Mouse (Mus musculus): ENCODE data around the gene AI837181. TPM values are rescaled to one million over a fixed set of nuclear protein-coding genes. Genes with fewer than 3 reads are reported as not detected.
A peak's percentile ranks its signal among the peaks of the same experiment; 100 is the strongest.

The AI837181 gene
- polyA plus RNA-seq, 2 experiments, result 10.7 to 16.7 TPM

DNA sequence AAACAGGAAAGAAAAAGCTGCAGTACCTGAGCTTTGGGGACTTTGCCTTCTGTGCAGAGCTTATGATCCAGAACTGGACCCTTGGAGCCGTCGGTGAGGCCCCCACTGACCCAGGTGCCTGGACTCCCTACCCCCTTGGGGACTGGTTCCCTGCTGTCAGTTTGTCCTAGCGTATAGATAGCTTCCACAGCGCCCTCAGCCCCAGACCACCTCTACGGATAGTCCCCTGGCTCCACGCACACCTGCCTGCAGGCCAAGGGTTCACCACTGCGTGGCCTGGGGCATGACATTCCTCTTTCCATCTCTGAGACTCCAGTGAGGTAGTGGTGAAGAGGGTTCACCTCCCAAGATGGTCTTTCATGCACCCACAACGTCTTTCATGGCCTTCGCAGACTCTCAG lies 38.3 kb downstream of the AI837181 start:
- WGBS (ENCODE audit: insufficient replicate concordance), result 84% methylated on average over 9 of the region's 9 CpGs
- Histone ChIP-seq H3K4me1 (replicated peaks; ENCODE audit: control insufficient read depth in 2 of 2, insufficient read depth in 2 of 2, low read length in 1 of 2) (peaks cover 6 to 11% of the 10 kb centered on the region in 2 experiments), H3K9ac (replicated peaks) (no peak overlapping the region), H3K27ac (no peak overlapping the region), H3K9me3 (ENCODE audit: control insufficient read depth, low read length) (no peaks in the 10 kb centered on the region), H3K27me3 (ENCODE audit: control insufficient read depth, insufficient read depth, low read length) (no peaks in the 10 kb centered on the region), H3K4me3 (ENCODE audit: insufficient read depth in 1 of 2, low read depth in 2 of 2, low read length in 2 of 2) (no peak overlapping the region), H3K4me2 (ENCODE audit: low read depth) (no peak overlapping the region), H3K36me3 (replicated peaks; ENCODE audit: control insufficient read depth, insufficient read depth, low read depth) (no peaks in the 10 kb centered on the region; the same call in none of the 2 replicates)
- TF ChIP-seq EP300 (IDR thresholded peaks at IDR 0.05; ENCODE audit: low read depth) (no peak), CTCF (IDR thresholded peaks at IDR 0.05; ENCODE audit: low read depth) (no peak)
- ATAC-seq (ENCODE audit: insufficient read depth) (no peak), DNase-seq (ENCODE audit: low read depth in 3 of 3, low spot score in 3 of 3) (no peak)

DNA sequence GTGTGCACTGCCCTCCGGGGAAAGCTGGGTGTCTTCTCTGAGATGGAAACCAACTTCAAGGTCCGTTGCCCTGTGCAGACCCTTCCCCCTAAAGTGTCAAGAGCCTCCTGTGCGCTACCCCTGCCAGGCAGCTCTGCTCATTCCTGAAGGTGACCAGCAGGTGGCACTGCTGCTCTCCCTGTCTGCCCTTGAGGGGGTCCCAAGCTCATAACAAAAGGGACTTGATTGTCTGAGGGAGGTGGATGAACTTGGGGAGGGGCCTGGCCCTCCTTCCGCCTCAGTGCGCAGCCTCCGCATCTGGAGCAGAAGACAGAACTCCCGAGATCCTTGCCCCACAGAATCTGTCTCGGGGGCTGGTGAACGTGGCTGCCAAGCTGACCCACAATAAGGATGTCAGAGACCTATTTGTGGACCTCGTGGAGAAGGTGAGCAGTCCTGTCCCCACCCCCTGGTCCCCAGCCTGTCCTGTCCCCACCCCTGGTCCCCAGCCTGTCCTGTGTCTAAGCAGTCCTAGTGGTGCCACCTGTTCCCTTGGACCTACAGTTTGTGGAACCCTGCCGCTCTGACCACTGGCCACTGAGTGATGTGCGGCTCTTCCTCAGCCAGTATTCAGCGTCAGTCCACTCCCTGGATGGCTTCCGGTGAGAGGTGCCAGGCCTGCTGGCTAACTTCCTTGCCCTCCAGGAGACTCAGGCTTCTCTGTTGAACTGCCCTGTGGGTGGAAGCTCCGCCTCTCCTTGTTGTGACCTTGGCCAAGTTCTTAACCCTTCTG lies 39.0 kb downstream of the AI837181 start:
- no peaks in the 10 kb centered on the region for H3K9me3 ChIP-seq (ENCODE audit: control insufficient read depth, low read length)
- H3K9ac ChIP-seq (replicated peaks), result no peak overlapping the region
- TF ChIP-seq CTCF (IDR thresholded peaks at IDR 0.05; ENCODE audit: low read depth), result peak; percentile 92
- TF ChIP-seq EP300 (IDR thresholded peaks at IDR 0.05; ENCODE audit: low read depth), result no peak
- 62% methylated on average over 15 of the region's 15 CpGs for WGBS (ENCODE audit: insufficient replicate concordance)
- H3K4me1 ChIP-seq (replicated peaks; ENCODE audit: control insufficient read depth in 2 of 2, insufficient read depth in 2 of 2, low read length in 1 of 2), result peaks cover 6 to 11% of the 10 kb centered on the region in 2 experiments
- no peak overlapping the region for H3K27ac ChIP-seq
- H3K4me3 ChIP-seq (ENCODE audit: insufficient read depth in 1 of 2, low read depth in 2 of 2, low read length in 2 of 2), result no peak overlapping the region
- no peaks in the 10 kb centered on the region; the same call in none of the 2 replicates for H3K36me3 ChIP-seq (replicated peaks; ENCODE audit: control insufficient read depth, insufficient read depth, low read depth)
- no peak for DNase-seq (ENCODE audit: low read depth in 3 of 3, low spot score in 3 of 3)
- ATAC-seq (ENCODE audit: insufficient read depth), result no peak
- H3K4me2 ChIP-seq (ENCODE audit: low read depth), result no peak overlapping the region
- no peaks in the 10 kb centered on the region for H3K27me3 ChIP-seq (ENCODE audit: control insufficient read depth, insufficient read depth, low read length)

DNA sequence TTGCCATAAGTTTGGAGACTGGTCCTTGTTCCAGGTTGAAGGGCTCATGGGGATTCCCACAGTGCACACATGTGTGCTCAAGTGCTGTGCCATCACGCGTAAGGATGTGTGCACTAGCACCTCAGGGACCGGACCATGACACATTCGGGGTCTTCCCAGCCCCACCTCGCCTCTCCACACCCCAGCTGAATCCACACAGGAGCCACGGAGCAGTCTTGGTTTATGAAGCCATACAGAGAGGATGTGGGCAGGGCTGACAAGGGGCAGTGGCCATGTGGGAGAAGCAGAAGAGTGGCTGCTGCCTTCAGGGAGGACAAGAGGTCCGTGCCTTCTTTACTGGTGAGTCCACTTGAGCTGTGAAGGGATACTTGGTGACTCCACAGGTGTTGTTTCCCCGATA lies 40.1 kb downstream of the AI837181 start:
- peaks cover 3 to 7% of the 10 kb centered on the region in 2 experiments; a peak in 2 of 4 replicates for H3K4me1 ChIP-seq (replicated peaks; ENCODE audit: control insufficient read depth in 2 of 2, insufficient read depth in 2 of 2, low read length in 1 of 2)
- ATAC-seq (ENCODE audit: insufficient read depth), result no peak
- H3K27me3 ChIP-seq (ENCODE audit: control insufficient read depth, insufficient read depth, low read length), result no peaks in the 10 kb centered on the region
- TF ChIP-seq EP300 (IDR thresholded peaks at IDR 0.05; ENCODE audit: low read depth) (no peak), CTCF (IDR thresholded peaks at IDR 0.05; ENCODE audit: low read depth) (no peak)
- no peaks in the 10 kb centered on the region; the same call in none of the 2 replicates for H3K36me3 ChIP-seq (replicated peaks; ENCODE audit: control insufficient read depth, insufficient read depth, low read depth)
- no peak for DNase-seq (ENCODE audit: low read depth in 3 of 3, low spot score in 3 of 3)
- 82% methylated on average over 8 of the region's 8 CpGs for WGBS (ENCODE audit: insufficient replicate concordance)
- no peak overlapping the region for H3K4me3 ChIP-seq (ENCODE audit: insufficient read depth in 1 of 2, low read depth in 2 of 2, low read length in 2 of 2)
- H3K27ac ChIP-seq, result no peak overlapping the region
- H3K9ac ChIP-seq (replicated peaks), result no peak overlapping the region
- no peak overlapping the region for H3K4me2 ChIP-seq (ENCODE audit: low read depth)
- no peaks in the 10 kb centered on the region for H3K9me3 ChIP-seq (ENCODE audit: control insufficient read depth, low read length)

DNA sequence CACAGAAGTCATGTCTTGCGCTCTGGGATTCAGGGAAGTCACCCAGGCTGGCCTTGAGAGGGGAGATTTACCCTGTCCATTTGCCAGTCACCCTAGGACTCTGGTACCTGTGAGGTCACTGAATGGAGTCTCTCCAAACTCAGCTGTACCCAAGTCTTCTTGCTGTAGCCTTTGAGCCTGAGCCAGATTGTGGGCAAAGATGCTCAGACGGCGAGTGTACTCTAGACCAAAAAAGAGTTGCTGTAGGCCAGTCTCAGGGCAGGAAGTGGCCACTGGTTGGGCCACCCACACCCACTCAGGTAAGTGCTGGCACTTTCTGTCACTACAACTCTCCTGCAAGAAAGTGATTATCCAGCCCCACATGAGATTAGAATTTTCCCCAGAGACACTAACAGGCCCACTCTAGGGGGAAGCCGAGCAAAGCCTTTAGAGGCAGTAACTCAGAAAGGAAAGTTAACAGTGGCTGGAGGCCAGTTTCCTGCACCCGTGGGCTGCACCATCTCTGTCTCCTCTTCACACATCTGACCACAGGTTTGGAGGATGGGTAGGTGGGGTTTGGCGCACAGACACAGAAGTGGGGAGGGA lies 42.1 kb downstream of the AI837181 start:
- ATAC-seq (ENCODE audit: insufficient read depth) (no peak), DNase-seq (ENCODE audit: low read depth in 3 of 3, low spot score in 3 of 3) (no peak)
- Histone ChIP-seq H3K36me3 (replicated peaks; ENCODE audit: control insufficient read depth, insufficient read depth, low read depth) (no peaks in the 10 kb centered on the region; the same call in none of the 2 replicates), H3K27me3 (ENCODE audit: control insufficient read depth, insufficient read depth, low read length) (no peaks in the 10 kb centered on the region), H3K9ac (replicated peaks) (no peak overlapping the region), H3K9me3 (ENCODE audit: control insufficient read depth, low read length) (no peaks in the 10 kb centered on the region), H3K4me1 (replicated peaks; ENCODE audit: control insufficient read depth in 2 of 2, insufficient read depth in 2 of 2, low read length in 1 of 2) (no peaks in the 10 kb centered on the region), H3K4me2 (ENCODE audit: low read depth) (no peak overlapping the region), H3K4me3 (ENCODE audit: insufficient read depth in 1 of 2, low read depth in 2 of 2, low read length in 2 of 2) (no peak overlapping the region), H3K27ac (no peak overlapping the region)
- WGBS (ENCODE audit: insufficient replicate concordance), result 63% methylated on average over 6 of the region's 6 CpGs
- no peak for TF ChIP-seq EP300 (IDR thresholded peaks at IDR 0.05; ENCODE audit: low read depth)
- TF ChIP-seq CTCF (IDR thresholded peaks at IDR 0.05; ENCODE audit: low read depth), result no peak

DNA sequence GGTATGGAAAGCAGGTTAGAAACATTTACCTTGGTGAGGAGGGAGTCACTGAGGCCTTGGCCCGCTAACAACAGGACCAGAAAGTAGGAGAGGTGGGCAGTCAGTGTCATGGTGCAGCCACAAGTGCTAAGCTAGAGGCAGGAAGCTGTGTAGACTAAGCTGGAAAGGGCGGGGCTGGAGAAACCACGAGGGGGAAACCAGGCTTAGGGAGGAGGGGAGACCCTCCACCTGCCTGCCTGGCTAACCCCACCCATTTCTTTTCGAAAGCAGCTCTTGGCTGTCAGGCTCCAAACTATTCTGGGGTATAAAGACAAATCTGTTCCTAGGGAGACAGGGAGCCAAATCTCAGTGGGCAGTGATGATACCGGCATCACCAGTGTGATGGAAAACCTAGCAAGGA lies 43.4 kb downstream of the AI837181 start, which contains the start of gene Ctsw:
Gene Ctsw (minus strand): TSS at position 134 of the 400 bp plus-strand sequence.
- Histone ChIP-seq H3K36me3 (replicated peaks; ENCODE audit: control insufficient read depth, insufficient read depth, low read depth) (no peaks in the 10 kb centered on the region; the same call in none of the 2 replicates), H3K27ac (no peak within 1 kb of the TSS), H3K9ac (replicated peaks) (no peak within 1 kb of the TSS), H3K27me3 (ENCODE audit: control insufficient read depth, insufficient read depth, low read length) (peaks cover 3% of the 10 kb centered on the region), H3K9me3 (ENCODE audit: control insufficient read depth, low read length) (no peaks in the 10 kb centered on the region), H3K4me1 (replicated peaks; ENCODE audit: control insufficient read depth in 2 of 2, insufficient read depth in 2 of 2, low read length in 1 of 2) (no peaks in the 10 kb centered on the region), H3K4me3 (ENCODE audit: insufficient read depth in 1 of 2, low read depth in 2 of 2, low read length in 2 of 2) (no peak within 1 kb of the TSS), H3K4me2 (ENCODE audit: low read depth) (no peak within 1 kb of the TSS)
- DNase-seq (ENCODE audit: low read depth in 3 of 3, low spot score in 3 of 3), result no peak
- ATAC-seq (ENCODE audit: insufficient read depth), result no peak
- TF ChIP-seq CTCF (IDR thresholded peaks at IDR 0.05; ENCODE audit: low read depth), result no peak
- TF ChIP-seq EP300 (IDR thresholded peaks at IDR 0.05; ENCODE audit: low read depth), result no peak
- WGBS (ENCODE audit: insufficient replicate concordance), result 21% methylated on average over 5 of the region's 5 CpGs
